Mouse (Mus musculus): ENCODE data around the gene Hcfc2. TPM values are rescaled to one million over a fixed set of nuclear protein-coding genes. Genes with fewer than 3 reads are reported as not detected.

The Hcfc2 gene
- total RNA-seq, 2 experiments from 2014 or later, result 4.2 to 9.9 TPM

DNA sequence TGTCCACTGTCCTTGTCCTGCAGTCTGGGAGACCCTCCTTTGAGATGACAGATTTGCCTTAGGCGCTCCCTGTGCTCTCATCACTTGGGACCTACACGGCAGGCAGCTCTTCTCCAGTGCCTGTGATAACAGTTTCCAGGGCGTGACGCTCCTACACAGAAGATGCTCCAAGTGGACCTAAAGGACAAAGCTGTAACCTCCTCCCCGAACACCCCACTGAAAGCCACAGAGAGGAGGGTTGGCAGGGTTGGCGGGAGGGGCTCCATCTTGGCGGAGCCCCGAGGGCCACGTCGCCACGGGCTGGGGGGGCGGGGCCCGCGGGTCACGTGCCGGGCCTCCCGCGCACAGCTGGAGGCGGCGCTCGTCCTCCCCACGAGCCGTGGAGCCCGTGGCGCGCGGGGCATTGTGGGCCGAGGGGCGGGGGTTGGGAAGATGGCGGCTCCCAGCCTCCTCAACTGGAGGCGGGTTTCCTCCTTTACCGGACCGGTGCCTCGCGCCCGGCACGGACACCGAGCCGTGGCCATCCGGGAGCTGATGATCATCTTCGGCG, 2.8 kb downstream of the Hcfc2 start:
- ATAC-seq (replicated peaks; ENCODE audit: low FRiP score, poor library complexity, severe bottlenecking), result peak; percentile 93

DNA sequence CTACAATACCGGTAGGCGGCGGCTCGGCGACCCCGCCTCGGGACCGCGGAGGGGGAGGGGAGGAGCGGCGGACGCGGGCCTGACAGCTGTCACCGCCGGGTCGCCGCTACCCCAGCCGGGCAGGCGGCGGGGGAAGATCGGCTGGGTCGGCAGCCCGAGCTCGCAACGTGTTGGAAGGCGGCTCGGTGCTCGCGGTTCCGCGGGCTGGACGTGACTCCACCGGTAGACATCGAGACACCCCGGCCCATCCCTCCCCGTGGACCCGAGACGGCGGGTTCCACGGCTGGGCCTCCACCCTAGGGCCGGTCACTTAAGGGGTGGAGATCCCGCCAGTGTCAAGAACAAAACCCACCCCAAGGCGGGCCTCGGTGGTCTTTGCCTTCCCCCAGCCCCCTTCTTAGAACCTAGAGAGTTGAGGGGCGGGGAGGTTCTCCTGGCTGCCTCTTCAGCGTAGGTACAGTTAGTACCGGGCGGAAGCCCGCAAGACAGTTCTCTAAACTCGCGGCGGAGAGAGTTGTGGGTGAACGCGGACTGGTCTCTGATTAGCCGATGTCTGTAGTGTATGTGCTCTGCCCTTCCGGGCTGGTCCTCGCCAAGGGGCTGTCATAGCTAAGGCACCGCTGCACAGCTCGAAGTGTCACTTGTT, 3.5 kb downstream of the Hcfc2 start:
- ATAC-seq (replicated peaks; ENCODE audit: low FRiP score, poor library complexity, severe bottlenecking), result peak; percentile 65

DNA sequence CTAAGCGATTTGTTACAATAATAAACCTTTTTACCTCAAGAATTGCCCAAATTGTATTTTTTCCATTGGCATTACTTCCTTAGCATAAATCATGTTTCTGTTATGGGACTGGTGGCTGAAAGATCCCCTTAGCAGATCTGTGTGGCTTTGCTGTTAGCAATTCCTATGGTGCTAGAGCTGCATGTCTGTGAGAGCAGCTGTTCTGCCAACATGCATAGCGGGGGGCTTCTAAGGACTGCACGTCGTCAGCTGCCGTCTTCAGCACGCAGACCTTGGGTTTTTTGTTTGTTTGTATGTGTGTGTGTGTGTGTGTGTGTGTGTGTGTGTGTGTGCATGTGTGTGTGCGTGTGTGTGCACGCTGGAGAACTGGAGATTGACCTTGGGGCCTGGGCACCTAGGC, 45.4 kb downstream of the Hcfc2 start:
- no peak for ATAC-seq (replicated peaks; ENCODE audit: low FRiP score, poor library complexity, severe bottlenecking)

DNA sequence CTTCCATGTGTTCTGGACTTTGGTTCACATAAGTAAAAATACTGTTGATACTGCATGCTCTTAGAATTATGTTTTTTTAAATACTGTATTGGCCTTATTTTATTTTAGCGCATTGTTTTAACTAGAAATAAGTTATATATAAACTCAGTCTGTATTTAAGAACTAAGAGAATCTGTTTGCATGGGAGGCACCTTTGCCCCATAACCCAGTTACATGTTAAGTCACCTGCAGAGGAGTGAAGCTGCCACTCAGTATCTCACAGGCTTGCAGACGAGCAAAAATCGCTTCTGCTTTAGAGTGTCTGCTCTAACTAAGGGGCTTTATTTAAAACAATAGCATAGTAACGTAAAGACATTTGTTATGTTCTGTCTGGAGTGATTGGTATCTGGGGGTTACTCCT, 45.9 kb downstream of the Hcfc2 start:
- no peak for ATAC-seq (replicated peaks; ENCODE audit: low FRiP score, poor library complexity, severe bottlenecking)

DNA sequence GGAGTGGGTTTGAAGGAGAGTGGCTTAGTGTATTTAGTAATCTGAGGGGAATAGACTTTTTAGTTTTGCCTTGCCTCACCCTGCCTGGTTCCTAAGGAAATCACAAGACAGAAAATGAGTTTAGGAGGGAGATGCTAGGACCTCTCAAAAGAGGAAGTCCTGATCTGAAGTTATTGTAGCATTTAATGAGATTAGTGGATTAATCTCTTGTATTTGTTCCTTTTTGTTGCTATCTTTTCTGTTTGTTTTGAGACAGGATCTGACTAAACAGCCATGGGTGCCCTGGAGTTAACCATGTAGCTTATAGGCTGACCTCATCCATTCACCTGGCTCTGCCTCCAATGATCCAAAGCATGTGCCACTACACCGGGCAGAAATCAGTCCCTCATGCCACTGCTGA, 46.6 kb downstream of the Hcfc2 start:
- ATAC-seq (replicated peaks; ENCODE audit: low FRiP score, poor library complexity, severe bottlenecking), result no peak

DNA sequence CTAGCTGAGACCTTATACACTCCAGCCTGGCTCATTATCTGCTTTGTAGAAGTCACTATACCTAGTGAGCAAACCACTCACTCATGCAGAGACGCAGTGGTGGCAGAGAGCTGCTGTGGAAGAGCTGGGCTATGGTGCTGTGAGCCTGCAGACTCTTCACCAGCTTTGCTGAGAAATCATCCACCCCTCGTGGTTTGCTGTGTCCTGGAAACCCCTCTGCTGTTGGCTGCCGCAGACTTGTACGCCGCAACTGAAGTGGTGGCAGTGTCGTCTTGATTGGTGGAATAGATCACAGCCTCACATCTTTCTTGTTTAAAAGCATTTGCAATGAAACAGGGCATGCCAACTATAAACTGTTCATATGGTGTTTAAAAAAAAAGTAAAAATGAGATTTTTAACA, 48.3 kb downstream of the Hcfc2 start:
- ATAC-seq (replicated peaks; ENCODE audit: low FRiP score, poor library complexity, severe bottlenecking), result no peak

DNA sequence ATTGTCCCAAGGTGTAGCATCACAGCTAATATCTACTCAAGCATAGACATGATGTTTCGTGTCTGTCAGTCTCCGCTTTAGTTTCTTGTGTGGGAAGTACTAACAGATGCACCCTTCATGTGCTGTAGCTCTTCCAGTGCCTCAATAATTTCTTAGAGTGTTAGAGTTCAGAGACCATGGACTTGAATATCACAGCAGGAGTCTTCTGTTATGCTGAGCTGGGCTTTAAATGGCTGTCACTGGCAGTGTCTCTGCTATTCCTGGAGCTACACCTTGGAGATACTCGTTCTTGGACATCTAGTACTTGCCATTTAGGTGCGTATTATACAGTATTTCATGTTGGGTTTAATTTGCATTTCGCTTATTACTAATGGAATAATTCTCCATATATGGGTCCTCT, 49.3 kb downstream of the Hcfc2 start:
- no peak for ATAC-seq (replicated peaks; ENCODE audit: low FRiP score, poor library complexity, severe bottlenecking)

DNA sequence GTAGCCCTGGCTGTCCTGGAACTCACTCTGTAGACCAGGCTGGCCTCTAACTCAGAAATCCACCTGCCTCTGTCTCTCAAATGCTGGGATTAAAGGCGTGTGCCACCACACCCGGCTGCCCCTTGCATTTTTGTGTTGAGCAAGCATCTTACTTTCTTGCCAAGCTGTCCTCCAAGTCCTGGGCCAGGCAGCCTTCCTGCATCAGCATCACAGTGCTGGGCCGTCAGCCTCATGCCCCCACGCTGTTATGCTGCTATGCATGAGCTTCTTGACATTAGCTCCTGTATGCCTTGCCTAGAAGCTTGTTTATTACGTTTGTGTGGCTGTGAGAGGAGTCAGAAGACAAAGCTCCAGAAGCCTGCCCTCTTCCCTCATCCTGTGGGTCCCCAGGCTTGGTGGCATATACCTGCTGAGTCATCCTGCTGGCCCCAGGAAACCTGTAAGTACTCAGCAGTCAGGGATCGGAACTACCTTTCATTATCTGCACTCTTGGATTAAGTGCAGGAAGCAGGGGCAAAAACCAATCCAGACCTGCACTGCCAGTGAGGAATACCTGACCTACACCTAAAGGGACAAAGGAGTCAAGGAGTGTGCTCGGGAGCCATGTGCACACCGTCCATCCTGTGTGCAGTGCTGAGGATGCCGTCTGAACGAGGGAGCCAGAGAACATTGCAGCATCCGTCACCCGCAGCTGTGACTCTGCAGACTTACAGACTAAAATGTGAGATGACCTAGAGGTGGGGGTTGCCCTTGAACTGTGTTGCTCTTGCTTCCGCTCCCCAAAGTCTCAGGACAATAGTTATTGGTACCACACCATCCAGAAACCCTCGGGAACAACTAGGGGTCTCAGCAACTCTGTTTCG, 51.3 kb downstream of the Hcfc2 start:
- 0 out of 2 replicates have a peak, but pooled peaks have one; percentile 53 for ATAC-seq (replicated peaks; ENCODE audit: low FRiP score, poor library complexity, severe bottlenecking)

DNA sequence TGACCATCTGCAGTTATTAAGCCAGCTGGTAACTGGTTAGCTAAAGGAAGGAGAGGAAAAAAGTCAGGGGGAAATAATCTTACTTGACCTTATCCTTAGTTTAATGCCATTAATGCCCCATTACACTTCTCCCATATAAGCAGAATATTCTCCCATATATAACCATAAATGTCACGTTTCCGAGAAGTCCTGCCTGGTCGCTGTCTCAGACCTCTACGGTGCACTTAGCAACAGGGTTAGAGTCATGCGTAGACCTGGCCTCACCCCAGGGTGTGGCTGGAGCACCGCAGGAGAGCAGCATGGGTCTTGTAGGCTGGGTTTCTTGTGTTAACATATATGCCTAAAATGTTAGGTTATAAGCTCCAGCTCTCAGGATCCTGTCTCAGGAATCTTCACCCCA, 54.8 kb downstream of the Hcfc2 start:
- ATAC-seq (replicated peaks; ENCODE audit: low FRiP score, poor library complexity, severe bottlenecking), result no peak

DNA sequence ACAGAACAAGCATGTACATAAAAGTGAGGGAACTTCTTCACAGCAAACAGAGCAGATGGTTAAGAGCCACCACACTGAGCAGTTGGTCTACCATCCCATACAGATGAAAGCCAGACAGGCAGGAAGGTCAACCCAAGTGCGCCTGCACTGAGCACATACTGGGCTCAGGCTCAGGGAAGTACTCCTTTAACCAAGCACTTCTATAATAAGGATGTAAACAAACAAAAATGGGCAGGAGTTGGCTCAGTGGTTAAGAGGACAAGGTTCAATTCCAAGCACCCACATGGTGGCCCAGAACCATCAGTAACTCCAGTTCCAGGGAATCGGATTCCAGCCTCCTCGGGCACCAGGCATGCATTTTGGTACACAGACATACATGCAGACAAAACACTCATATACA, 57.0 kb downstream of the Hcfc2 start:
- no peak for ATAC-seq (replicated peaks; ENCODE audit: low FRiP score, poor library complexity, severe bottlenecking)

DNA sequence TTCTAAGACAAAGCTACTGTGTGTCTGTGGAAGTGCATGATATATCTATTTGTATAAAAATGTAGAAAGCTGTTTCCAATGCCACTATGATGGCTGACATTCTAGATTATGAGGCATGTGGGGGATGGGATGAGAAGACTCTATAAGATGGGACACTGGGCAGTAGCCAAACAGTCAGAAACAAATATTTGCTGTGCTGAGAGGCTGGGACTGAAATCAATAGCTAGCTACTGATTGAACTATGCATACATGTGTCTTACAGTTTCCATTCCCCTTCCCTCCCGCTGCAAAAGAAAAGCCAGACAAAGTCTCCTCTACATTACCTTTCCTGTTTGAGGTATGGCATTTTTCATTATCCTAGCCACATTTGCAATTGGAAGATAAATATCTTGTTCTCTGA, 58.7 kb downstream of the Hcfc2 start:
- ATAC-seq (replicated peaks; ENCODE audit: low FRiP score, poor library complexity, severe bottlenecking), result no peak

DNA sequence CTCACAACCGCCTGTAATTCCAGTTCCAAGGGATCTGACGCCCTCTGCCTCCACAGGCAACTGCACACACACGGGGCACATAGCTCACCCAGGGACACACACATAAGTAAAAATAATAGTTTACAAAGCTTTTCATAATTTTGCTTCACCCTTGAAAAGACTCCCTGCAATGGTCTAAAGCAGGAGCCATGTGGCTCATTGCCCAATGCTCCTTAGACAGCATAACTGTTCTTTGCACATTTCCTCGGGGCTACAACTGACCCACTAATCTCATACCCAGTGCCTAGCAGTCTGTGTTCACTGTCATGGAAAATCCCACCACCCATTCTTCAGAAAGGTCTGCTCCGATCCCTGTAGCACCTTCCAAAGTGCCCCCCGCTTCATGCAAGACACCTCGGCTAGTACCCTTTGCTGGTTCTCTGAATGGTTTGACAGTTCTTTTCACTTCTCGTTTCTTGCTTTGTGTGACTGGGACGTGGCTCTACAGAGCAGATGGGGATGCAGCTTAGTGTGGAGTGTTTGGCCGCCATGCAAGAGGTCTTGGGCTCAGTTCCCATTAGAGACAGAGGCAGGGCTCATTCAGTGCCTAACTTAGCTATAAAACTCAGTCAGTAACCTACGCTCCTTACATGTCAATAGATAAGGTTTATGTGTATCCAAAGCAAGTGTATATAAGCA, 59.4 kb downstream of the Hcfc2 start:
- no peak for ATAC-seq (replicated peaks; ENCODE audit: low FRiP score, poor library complexity, severe bottlenecking)

DNA sequence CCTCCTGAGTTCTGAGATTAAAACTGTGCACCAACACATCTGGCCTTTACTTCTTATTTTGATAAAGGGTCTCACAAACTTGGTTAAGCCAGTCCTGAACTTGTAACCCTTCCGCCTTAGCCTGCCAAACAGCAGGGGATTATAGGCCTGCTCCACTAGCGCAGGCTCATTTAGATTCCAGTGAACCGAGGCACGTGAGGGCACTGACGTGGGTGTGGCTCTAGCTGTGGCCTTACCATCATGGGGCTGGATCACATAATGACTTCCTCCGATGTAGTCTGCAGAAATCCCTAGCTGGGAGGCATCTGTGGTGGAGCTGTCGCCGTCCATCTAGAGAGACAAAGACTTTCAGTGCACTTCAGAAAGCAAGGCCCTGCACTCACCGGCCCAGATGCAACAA, 60.5 kb downstream of the Hcfc2 start:
- ATAC-seq (replicated peaks; ENCODE audit: low FRiP score, poor library complexity, severe bottlenecking), result no peak

DNA sequence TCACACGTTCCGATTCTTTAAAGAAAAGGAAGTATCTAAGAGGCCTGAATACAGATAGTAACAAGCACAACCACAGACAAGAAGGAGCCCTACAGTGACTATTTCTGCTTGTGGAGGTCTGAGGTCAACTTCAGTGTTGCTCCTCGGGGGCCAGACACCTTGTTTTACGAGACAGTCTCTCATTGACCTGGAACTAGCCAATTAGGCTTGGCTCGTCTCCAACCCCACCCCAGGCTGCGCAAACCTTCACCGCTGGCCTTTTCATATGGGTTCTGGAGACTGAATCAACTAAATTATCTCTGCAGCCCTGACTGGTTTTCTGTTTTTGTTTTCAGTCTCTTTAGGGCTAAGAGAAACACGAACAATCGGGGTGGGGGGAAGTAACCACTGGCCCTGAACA, 61.4 kb downstream of the Hcfc2 start:
- ATAC-seq (replicated peaks; ENCODE audit: low FRiP score, poor library complexity, severe bottlenecking), result no peak

DNA sequence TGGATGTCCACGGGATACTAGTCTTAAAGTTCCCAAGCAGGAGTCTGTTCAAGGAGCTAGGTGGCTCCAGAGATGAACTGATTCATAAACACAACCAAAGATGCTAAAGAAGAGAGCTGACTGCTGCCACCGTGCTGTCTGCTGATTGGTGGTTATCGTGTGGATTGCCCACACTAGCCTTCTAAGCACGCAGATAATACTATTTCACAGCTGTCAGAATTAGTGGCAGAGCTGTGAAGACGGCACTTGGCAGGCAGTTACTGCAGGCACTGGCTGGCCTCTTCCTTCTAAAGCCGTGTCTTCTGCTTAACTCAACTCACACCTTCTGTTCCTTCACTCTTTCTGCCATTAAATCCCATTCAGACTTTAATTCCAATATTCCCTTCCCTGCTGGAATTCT, 62.4 kb downstream of the Hcfc2 start:
- ATAC-seq (replicated peaks; ENCODE audit: low FRiP score, poor library complexity, severe bottlenecking), result no peak

DNA sequence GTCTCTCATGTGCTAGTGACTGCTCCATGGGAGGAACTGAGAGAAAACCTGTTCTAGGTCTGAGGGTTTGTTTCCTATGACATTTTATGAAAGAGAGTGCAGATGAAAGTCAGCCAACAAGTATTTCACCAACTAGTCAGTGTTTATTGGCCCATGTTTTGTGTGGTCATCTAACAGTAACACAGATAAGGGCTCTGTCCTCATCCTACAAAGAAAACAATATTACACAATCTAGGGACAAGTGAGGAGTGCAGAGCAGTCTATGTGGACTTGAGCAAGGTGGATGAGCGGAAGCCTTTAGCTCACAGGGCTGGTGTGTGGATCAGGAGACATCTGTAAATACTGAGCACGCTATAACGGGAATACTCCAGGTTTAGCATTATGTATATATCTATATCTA, 62.9 kb downstream of the Hcfc2 start:
- no peak for ATAC-seq (replicated peaks; ENCODE audit: low FRiP score, poor library complexity, severe bottlenecking)

DNA sequence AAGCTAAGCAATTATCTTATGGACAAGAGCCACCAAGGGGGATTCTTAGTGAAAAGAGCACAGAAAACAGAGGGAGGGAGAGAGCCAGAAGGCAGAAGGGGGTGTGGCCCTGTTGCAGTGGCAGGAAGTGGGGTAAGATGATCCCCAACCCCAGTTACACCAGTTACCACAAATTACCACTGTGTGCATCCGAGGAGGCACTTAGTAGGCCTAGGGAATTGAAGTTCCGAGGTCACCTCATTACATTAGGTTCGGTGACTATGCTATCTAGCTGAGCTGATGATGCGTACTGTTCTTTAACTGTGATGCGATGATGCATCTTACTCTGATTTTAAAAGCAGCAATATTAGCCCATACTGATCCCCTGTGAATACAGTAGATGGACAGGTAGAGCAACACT, 63.7 kb downstream of the Hcfc2 start:
- ATAC-seq (replicated peaks; ENCODE audit: low FRiP score, poor library complexity, severe bottlenecking), result no peak

DNA sequence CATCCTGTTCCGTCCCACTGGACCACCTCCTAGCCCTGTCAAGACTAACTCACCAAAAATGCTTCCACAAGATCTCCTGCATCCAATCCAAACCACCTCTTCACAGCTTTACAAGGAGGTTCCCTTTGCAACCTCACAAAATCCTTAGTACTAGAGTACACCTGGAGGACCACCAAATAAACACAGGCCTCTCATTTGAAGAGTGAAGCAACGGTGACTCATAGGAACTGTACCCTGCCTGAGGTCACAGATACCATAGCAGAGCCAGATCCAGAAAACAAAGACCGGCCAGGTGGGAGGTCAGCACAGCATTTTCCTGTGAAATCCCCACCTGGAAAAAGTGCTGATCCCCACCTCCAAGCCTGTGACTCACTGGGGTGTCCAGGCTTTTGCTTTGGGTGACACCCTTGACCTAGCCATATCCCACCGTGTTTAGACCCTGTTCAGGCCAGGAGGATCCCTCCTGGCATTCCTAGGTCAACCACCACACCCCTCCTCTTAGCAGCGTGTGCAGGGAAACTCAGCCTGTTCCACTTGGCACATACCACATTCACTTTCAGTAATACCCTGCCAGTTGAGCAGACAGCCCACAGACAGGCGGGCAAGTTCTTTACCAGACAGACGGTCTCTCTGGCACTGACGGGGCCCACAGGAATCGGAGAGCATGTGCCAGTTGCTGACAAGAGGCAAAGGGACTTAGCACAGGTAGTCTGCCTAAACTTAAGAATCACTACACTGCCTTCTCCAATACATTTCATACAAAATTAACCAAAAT, 65.3 kb downstream of the Hcfc2 start:
- no peak for ATAC-seq (replicated peaks; ENCODE audit: low FRiP score, poor library complexity, severe bottlenecking)

DNA sequence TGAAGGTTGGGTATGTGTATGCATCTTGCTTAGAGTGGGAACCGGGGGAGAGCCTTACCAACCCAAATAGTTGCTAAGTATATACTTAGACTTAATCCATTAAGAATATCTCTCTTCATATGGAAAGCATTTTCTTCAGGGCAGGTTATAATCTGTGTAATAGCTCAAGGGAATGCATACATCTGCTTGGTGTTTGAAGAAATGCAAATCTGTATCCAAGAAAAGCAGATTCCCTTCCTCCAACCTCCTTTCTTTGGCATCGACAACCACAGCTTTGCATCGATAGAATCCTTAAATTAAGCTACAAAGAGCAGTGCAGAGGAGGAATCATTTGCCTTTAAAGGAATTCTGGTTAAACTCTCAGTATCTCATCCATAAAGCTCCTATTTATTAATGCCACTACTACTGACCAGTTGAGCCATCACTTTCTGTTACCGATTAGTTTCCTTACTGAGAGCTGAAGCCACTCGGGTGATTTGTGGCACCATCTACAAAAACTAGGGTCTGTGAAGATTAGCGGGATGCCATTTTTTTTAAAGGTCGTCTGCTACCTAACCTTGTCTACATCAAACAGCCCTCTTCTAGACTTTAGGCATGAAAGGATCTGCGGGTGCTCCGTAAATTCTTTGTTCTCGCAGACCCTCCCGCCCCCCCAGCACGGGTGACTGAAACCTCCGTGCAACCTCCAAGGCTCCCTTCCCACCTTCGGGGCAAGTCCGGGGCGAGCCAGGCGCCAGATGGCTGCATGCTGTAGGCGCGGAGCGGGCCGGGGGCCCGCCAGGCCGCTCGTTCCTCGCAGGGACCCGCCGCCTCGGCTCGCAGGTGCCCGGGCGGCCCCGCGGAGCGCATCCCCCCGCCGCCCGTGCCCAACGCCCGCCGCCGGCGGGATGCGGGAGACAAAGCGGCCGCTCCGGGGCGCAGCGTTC, 67.1 kb downstream of the Hcfc2 start:
- ATAC-seq (replicated peaks; ENCODE audit: low FRiP score, poor library complexity, severe bottlenecking), result no peak
